Mouse (Mus musculus) midbrain, embryonic 12.5 days (tissue): ENCODE data around the gene Mmel1. TPM values are rescaled to one million over a fixed set of nuclear protein-coding genes. Genes with fewer than 3 reads are reported as not detected.

Experiments
- ATAC-seq: fragments of 200-750 bp; cut with Nextera tagmentation; 2 replicates; pipeline ENCODE4 v1.8.0; 2017; ENCODE audit warnings: low read depth, moderate TSS enrichment, moderate library complexity; ENCODE audit not compliant: low FRiP score
- H3K27ac ChIP-seq: fragments of 300-500 bp; sonication (generic); replicated peaks from 2 replicates; pipeline ENCODE4 v1.5.1; 2016; ENCODE audit warnings: mild to moderate bottlenecking
- H3K27me3 ChIP-seq: fragments of 300-500 bp; sonication (generic); 2 replicates; pipeline ENCODE4 v1.6.1; 2016; ENCODE audit warnings: mild to moderate bottlenecking
- H3K36me3 ChIP-seq: fragments of 300-500 bp; sonication (generic); 2 replicates; pipeline ENCODE4 v1.6.1; 2016
- H3K4me1 ChIP-seq: fragments of 300-500 bp; sonication (generic); 2 replicates; pipeline ENCODE4 v1.6.1; 2016
- H3K4me2 ChIP-seq: fragments of 300-500 bp; sonication (generic); replicated peaks from 2 replicates; pipeline ENCODE4 v1.6.1; 2016; ENCODE audit warnings: mild to moderate bottlenecking, moderate library complexity
- H3K4me3 ChIP-seq: fragments of 300-500 bp; sonication (generic); 2 replicates; pipeline ENCODE4 v1.5.1; 2016; ENCODE audit warnings: mild to moderate bottlenecking
- H3K9ac ChIP-seq: fragments of 300-500 bp; sonication (generic); replicated peaks from 2 replicates; pipeline ENCODE4 v1.6.1; 2016; ENCODE audit warnings: mild to moderate bottlenecking, moderate library complexity
- H3K9me3 ChIP-seq: fragments of 300-500 bp; sonication (generic); 2 replicates; pipeline ENCODE4 v1.6.1; 2016; ENCODE audit warnings: mild to moderate bottlenecking
- WGBS: fragments of 180-500 bp; shearing (Covaris S2); methylation state at CpG from one replicate; pipeline ENCODE4 v1.1.7; 2016; 5-methylcytosine and 5-hydroxymethylcytosine counted together
- polyA plus RNA-seq: library from polyadenylated mRNA; unstranded; fragments of >200 nt; fragmentation: Nextera tagmentation; extraction: Ambion mirVana; gene quantifications from 2 replicates; pipeline ENCODE4 v1.2.1, GENCODE M21; 2016

Mmel1 gene
- polyA plus RNA-seq, 1 experiment from 2014 or later, result 0.19 TPM

DNA sequence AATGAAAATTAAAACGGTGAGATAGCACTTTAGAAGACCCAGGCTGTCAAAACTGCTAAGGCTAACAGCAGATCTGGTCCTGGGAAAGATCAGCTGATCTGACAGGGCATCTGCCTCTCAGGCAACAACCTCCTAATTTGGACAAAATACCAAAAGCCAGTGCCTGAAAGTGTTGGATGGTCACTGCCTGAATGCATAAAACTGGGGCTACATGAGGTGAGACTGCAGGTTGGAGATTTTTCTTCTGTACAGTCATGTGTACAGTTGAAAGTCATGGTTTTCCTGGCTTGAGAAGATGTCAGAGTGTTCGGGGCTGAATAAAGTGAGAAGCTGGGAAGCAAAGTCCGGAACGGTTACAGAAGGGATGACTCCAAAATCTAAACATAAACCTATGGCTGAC is 15.5 kb upstream of the Mmel1 start:
- Histone ChIP-seq H3K36me3 (no peaks in the 10 kb centered on the region), H3K4me3 (no peak overlapping the region), H3K4me2 (no peak overlapping the region), H3K9me3 (no peaks in the 10 kb centered on the region), H3K27me3 (peaks cover 45% of the 10 kb centered on the region), H3K9ac (no peak overlapping the region), H3K4me1 (peaks cover 14% of the 10 kb centered on the region), H3K27ac (no peak overlapping the region)
- WGBS, result 81% methylated on average over 4 of the region's 4 CpGs
- no peak for ATAC-seq

DNA sequence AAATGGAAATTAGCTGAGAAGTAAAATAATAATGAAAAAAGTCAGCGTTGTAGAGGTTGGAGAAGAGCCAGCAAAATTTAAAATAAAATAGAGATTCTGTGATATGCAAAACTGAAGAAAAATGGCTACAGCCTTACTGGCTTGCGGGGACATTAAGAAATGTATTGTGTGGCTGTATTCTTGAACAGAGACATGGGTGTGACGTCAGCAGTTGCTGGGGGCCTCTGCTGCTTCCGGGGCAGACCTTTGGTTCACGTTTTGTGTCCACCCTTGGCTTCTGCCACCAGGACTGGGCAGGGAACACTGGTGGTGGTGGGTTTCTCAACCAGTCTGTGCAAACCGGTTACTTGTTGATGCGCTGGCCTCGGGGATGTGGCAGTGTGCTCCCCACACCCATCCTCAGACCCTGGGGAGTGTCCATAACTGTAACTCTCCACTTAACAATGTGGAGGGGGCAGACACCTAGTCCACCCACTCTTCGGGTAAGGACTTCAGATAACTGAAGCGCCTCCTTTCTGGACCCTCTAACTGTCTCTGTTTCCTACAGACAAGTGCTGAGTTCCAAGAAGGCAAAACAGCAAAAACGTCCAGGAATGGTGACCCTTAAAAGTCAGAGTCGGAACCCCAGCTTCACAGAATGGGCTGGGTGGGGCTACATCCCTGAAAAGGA is 14.6 kb upstream of the Mmel1 start:
- H3K36me3 ChIP-seq, result no peaks in the 10 kb centered on the region
- 63% methylated on average over 12 of the region's 12 CpGs for WGBS
- ATAC-seq, result no peak
- H3K9me3 ChIP-seq, result no peaks in the 10 kb centered on the region
- H3K9ac ChIP-seq, result no peak overlapping the region
- H3K4me1 ChIP-seq, result peaks cover 14% of the 10 kb centered on the region
- peak overlapping the region; percentile 87; the same call in 1 of the 2 replicates for H3K4me2 ChIP-seq
- H3K4me3 ChIP-seq, result 0 out of 2 replicates have a peak overlapping the region, but pooled peaks have one; percentile 57
- no peak overlapping the region for H3K27ac ChIP-seq
- H3K27me3 ChIP-seq, result peaks cover 48% of the 10 kb centered on the region

DNA sequence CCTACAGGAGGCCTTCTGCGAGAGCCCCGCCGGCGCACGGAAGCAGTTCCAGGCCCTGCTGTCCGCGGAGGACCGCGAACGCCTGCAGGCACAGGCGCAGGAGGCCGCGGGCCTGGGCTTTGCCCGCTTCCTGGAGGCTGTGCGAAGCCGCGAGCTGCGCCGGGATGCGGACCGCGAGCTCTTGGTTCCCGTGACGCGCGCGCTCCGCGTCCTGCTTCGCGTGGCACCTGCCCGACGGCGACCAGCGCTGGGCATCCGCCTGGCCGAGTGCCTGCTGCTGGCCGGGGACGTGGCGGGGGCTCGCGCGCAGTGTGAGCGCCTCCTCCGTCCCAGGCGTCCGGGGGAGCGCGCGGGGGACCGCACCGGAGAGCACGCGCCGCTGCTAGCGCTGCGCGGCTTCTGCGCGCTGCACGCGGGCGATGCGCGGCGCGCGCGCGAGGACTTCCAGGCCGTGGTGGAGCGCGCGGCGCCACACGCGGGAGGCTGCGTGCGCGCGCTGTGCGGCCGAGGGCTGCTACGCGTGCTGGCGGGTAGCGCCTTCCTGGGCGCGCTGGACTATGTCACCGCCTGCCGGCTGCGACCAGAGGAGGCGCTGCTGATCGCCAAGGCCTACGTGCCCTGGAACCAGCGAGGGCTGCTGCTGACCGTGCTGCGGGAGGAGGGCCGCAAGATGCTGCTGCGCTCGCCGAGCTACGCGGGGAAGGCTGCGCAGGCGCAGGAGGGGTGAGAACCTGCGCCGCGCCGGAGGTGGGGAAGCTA is 13.5 kb upstream of the Mmel1 start:
- H3K4me1 ChIP-seq, result peaks cover 14% of the 10 kb centered on the region
- H3K4me2 ChIP-seq, result peak overlapping the region; percentile 87
- H3K9me3 ChIP-seq, result no peaks in the 10 kb centered on the region
- H3K27ac ChIP-seq, result peak overlapping the region; percentile 77
- H3K4me3 ChIP-seq, result peak overlapping the region; percentile 57
- ATAC-seq, result peak; percentile 97
- under 1% methylated on average over 97 of the region's 110 CpGs for WGBS
- no peaks in the 10 kb centered on the region for H3K36me3 ChIP-seq
- peak overlapping the region; percentile 73 for H3K9ac ChIP-seq
- peaks cover 59% of the 10 kb centered on the region for H3K27me3 ChIP-seq

DNA sequence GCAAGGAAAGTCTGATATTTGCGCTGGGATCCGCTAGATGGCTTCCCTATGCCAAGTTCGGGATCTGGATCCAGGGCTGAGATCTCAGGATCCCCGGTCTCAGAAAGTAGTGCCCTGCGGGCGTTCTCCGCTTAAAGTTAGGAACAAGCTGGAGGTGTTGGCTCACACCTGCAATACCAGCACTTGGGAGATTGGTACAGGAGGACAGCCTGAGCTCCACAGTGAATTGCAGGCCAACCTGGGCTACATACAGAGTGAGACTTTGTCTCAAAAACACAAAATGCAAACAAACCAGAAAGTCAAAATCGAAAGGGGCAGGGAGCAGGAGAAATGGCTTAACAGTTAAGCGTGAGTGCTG is 12.9 kb upstream of the Mmel1 start:
- Histone ChIP-seq H3K9me3 (no peaks in the 10 kb centered on the region), H3K4me2 (peak overlapping the region; percentile 87), H3K4me3 (peak overlapping the region; percentile 57), H3K9ac (0 out of 2 replicates have a peak overlapping the region, but pooled peaks have one; percentile 15), H3K4me1 (peaks cover 14% of the 10 kb centered on the region), H3K36me3 (no peaks in the 10 kb centered on the region), H3K27ac (peak overlapping the region; percentile 77), H3K27me3 (peaks cover 60% of the 10 kb centered on the region)
- ATAC-seq, result peak; percentile 50; the same call in 1 of the 2 replicates
- WGBS, result 18% methylated on average over 9 of the region's 9 CpGs

DNA sequence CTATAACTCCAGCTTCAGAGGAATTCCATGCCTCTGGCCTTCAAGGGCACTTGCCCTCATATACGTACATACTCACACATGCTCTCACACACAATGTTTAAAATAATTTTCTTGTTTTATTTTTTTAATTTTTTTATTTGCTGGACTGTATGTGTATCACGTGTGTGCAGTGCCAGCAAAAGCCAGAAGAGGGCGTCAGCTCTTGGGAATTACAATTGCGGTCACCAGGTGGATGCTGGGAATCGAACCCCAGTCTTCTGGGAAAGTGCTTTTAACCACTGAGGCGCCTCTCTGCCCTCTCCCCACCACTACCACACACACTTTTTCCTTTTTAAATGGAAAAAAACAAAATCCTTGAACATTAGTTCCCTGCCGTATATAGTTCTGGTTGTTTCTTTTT is 12.5 kb upstream of the Mmel1 start:
- peak overlapping the region; percentile 87 for H3K4me2 ChIP-seq

DNA sequence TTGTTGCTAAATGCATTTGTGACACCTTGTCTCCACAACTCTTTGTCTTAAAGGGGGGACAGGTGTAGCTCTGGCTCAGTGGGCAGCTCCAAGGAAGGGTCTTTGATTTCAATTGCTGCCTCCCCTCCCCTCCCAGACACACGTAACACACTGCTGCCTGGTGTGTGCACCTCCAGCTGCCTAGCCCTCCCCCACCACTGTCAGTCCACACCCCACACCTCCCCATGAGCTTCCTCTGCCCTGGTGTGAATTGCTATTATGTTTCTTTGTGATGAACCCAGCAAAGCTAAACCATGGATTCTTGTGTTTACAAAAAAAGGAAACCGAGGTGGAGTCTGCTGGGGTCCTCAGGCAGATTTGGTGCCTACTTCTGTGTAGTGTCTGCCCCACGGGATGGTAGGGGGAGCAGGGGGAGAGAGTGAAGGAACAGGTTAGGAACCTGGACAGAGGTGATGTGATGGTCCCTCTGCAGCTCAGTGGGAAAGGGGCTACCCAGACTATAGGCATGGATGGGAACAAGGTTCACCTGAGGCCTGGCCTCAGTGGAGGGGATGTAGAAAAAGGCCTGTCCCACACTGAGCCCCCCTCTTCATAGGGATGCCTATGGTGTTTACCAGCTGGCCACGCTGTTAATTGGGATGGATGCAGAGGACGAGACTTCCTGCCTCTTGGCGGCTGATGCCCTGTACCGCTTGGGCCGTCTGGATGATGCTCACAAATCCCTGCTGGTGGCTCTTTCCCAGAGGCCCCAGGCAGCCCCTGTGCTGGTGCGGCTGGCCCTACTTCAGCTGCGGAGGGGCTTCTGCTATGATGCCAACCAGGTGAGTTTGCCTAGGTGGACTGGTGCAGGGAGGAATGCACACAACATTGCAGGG is 11.8 kb upstream of the Mmel1 start:
- Histone ChIP-seq H3K36me3 (no peaks in the 10 kb centered on the region), H3K27ac (no peak overlapping the region), H3K4me2 (no peak overlapping the region), H3K27me3 (peaks cover 70% of the 10 kb centered on the region), H3K9ac (no peak overlapping the region), H3K4me1 (peaks cover 14% of the 10 kb centered on the region), H3K4me3 (no peak overlapping the region), H3K9me3 (no peaks in the 10 kb centered on the region)
- 84% methylated on average over 10 of the region's 10 CpGs for WGBS
- ATAC-seq, result no peak

More for the DNA sequence above, 12.5 kb upstream of the Mmel1 start:
- Histone ChIP-seq H3K36me3 (no peaks in the 10 kb centered on the region), H3K4me1 (peaks cover 14% of the 10 kb centered on the region), H3K9ac (no peak overlapping the region), H3K27me3 (peaks cover 64% of the 10 kb centered on the region), H3K9me3 (no peaks in the 10 kb centered on the region), H3K27ac (peak overlapping the region; percentile 77; the same call in 1 of the 2 replicates), H3K4me3 (no peak overlapping the region; the same call in 1 of the 2 replicates)
- 87% methylated on average over 7 of the region's 7 CpGs for WGBS
- no peak for ATAC-seq

DNA sequence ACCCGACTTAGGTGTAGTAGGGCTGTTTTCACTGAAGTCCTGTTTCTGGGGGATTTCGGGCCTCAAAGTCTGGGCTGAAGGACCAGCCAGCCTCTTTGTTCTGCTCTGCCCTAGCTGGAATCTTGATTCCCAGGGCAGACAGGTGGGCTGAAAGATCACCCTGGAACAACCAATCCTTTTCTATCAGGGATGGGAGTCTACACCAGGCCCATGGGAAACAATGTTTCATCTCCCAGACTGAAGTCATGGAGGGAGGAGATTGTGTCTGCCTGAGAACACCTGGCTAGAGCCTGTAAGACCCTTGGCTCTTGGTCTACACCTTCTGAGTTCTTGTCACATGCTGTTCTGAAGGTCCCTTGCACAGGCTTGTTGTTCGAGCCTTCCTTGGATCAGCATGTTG is 10.8 kb upstream of the Mmel1 start:
- H3K9me3 ChIP-seq, result no peaks in the 10 kb centered on the region
- no peak overlapping the region for H3K4me3 ChIP-seq
- H3K27ac ChIP-seq, result no peak overlapping the region
- H3K4me2 ChIP-seq, result no peak overlapping the region
- ATAC-seq, result no peak
- 75% methylated on average over 3 of the region's 3 CpGs for WGBS
- peaks cover 15% of the 10 kb centered on the region for H3K4me1 ChIP-seq
- H3K27me3 ChIP-seq, result peaks cover 64% of the 10 kb centered on the region
- no peaks in the 10 kb centered on the region for H3K36me3 ChIP-seq
- no peak overlapping the region for H3K9ac ChIP-seq

DNA sequence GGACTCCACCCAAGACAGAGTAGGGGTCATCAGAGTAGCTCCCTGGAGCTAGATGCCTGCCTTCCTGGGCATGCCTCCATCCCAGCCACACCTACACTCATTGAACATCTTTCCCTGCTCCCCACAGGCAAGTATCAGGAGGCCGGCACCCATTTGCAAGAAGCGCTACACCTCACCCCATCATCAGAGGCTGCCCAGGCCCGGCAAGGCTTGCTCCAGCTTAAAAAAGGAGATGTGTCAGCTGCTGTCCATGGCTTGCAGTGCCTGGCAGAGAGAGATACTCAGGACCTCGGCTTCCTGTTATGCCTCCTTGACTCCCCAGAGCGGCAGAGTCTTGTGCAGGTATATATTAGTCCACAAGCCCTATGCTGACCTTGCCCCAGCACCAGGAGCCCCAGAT is 7.4 kb upstream of the Mmel1 start:
- ATAC-seq, result no peak
- Histone ChIP-seq H3K4me3 (no peak overlapping the region), H3K27ac (no peak overlapping the region), H3K27me3 (peaks cover 46% of the 10 kb centered on the region), H3K4me1 (peaks cover 14% of the 10 kb centered on the region), H3K9me3 (no peaks in the 10 kb centered on the region), H3K9ac (no peak overlapping the region), H3K4me2 (no peak overlapping the region), H3K36me3 (no peaks in the 10 kb centered on the region)
- 79% methylated on average over 5 of the region's 5 CpGs for WGBS

DNA sequence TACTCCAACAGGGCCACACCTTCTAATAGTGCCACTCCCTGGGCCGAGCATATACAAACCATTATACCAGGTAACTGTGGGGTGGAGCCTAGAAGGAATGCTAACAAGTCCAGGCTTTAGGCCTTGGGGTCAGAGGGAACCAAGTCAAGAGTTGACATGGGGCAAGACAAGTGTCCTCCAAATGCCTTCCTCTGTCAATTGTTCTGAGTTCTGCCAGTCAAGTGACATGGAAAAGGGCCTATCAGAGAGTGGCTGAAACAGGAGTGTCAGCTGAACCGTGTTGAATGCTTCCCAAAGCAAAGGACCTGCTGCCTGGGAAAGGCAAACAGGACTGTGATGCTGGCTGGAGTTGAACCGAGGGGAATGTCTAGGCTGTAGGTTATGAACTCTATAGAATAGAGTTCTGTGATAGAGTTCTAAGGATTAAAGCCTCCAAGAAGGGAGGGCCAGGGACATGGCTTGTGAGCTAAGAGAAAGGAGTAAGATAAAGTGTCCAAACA is 5.9 kb upstream of the Mmel1 start:
- H3K9me3 ChIP-seq, result no peaks in the 10 kb centered on the region
- no peak for ATAC-seq
- no peaks in the 10 kb centered on the region for H3K36me3 ChIP-seq
- H3K4me2 ChIP-seq, result no peak overlapping the region
- peak overlapping the region; percentile 71; the same call in 1 of the 2 replicates for H3K27ac ChIP-seq
- peaks cover 14% of the 10 kb centered on the region for H3K4me1 ChIP-seq
- no peak overlapping the region for H3K4me3 ChIP-seq
- H3K9ac ChIP-seq, result no peak overlapping the region
- H3K27me3 ChIP-seq, result peaks cover 42% of the 10 kb centered on the region
- WGBS, result 79% methylated on average over 3 of the region's 3 CpGs

DNA sequence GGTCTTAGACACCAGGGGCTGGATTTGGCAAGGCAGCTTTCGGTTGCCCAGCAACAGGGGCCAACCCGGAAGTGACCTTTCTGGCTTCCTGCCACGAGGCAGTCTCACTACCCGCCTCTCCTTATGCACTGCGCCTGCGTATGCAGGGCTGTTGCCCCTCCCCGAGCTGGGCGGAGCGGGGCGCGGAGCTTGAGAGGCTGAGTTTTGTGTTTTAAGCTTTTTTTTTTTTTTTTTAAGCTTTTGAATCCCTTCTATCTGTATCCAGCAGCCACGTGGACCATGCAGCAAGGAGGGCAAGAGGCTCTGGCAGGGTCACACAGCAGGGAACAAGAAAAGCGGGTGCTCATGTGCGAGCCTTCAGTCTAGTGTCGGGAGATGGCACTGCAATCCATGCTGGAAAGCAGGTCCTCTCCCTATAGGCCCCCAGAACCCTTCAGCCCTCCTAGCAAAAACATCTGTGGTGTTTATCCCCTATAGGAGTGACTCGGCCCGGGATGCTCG is 5.1 kb upstream of the Mmel1 start:
- peak overlapping the region; percentile 56 for H3K9ac ChIP-seq
- ATAC-seq, result peak; percentile 92
- peak overlapping the region; percentile 71 for H3K27ac ChIP-seq
- peak overlapping the region; percentile 57 for H3K4me2 ChIP-seq
- H3K4me3 ChIP-seq, result peak overlapping the region; percentile 38
- no peaks in the 10 kb centered on the region for H3K36me3 ChIP-seq
- peaks cover 14% of the 10 kb centered on the region for H3K4me1 ChIP-seq
- H3K27me3 ChIP-seq, result peaks cover 42% of the 10 kb centered on the region
- no peaks in the 10 kb centered on the region for H3K9me3 ChIP-seq
- WGBS, result under 1% methylated on average over 18 of the region's 18 CpGs

DNA sequence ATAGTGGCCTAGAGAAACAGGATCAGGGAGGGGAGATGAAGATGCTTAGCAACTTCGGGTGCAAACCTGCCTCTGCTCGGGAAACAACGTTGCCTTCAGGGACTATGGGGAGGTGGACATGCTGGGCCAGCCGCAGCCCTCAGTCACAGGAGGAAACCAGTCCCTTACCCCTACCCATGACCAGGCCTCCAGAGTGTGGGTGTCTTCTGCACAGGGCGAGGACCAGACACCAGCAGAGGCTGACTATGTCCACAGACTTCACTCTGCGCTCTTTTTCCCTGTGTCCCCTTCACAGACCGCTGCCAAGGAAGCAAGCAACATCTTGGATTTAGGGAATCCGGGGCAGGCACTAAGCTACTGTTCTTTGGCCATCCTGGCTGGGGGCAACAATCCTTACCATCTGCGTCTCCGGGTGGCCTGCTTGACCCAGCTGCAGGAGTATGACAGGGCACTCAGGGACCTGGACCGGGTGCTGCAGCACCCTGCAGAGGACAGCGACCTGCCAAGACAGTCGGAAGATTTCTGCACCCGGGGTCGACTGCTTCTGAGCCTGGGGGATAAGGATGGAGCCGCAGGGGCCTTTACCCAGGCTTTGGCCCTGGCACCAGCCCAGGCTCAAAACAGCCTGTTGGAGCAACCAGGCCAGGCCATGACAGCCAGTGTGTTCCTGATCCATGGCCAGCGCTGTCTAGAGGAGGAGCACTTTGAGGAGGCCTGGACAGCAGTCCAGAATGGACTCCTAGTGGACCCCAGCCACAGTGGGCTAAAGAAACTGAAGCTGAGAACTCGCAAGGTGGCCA is 4.2 kb upstream of the Mmel1 start:
- H3K9ac ChIP-seq, result peak overlapping the region; percentile 56
- H3K4me3 ChIP-seq, result 0 out of 2 replicates have a peak overlapping the region, but pooled peaks have one; percentile 38
- peaks cover 14% of the 10 kb centered on the region for H3K4me1 ChIP-seq
- peak overlapping the region; percentile 71; the same call in 1 of the 2 replicates for H3K27ac ChIP-seq
- WGBS, result 82% methylated on average over 18 of the region's 18 CpGs
- no peaks in the 10 kb centered on the region for H3K36me3 ChIP-seq
- H3K9me3 ChIP-seq, result no peaks in the 10 kb centered on the region
- peak overlapping the region; percentile 57; the same call in 1 of the 2 replicates for H3K4me2 ChIP-seq
- no peak; the same call in 1 of the 2 replicates for ATAC-seq
- H3K27me3 ChIP-seq, result peaks cover 41% of the 10 kb centered on the region
